Mouse (Mus musculus): ENCODE data around the gene Qsox2. TPM values are rescaled to one million over a fixed set of nuclear protein-coding genes. Genes with fewer than 3 reads are reported as not detected.

The Qsox2 gene
- 11.8 and 15.6 TPM in 2 replicates for polyA plus RNA-seq (2014; fragmentation: Nextera tagmentation; extraction: Ambion mirVana)

- peak; percentile 81 for ATAC-seq (replicated peaks; ENCODE audit: insufficient number of reproducible peaks, low FRiP score, low TSS enrichment)
- no peaks in the 10 kb centered on the region for H3K9me3 ChIP-seq (replicated peaks; ENCODE audit: control insufficient read depth, low read length)
Measured at GRCm38 (mm10) chr2:26237290-26237782, at the start of gene Qsox2. TSS of gene Qsox2 (minus strand) at chr2:26237525.

DNA sequence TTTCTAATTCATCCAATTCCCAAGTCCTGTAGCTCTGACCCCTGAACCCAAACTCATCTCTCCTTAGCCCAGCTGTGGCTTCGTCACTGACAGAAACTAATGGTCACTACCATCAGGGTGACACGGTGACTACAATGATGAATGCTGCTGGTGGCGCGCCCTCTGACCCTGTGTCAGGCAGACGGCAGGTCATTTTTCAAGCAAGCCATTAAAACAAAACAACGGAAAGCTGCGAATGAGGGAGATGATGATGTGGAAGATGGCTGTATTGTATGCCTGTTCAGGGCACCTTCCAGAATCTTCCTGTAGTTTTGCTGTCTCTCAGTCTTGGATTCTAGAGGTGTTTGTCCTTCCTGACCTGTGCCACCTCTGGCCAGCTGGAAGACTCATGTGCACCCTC is 49.1 kb upstream of the Qsox2 start:
- no peaks in the 10 kb centered on the region for H3K27me3 ChIP-seq (ENCODE audit: control insufficient read depth, insufficient read depth, low read length)
- WGBS (ENCODE audit: insufficient replicate concordance) = 72% methylated on average over 7 of the region's 7 CpGs
- H3K36me3 ChIP-seq (ENCODE audit: control insufficient read depth, insufficient read depth, low read length) = no peaks in the 10 kb centered on the region
- no peak overlapping the region for H3K4me2 ChIP-seq
- H3K27ac ChIP-seq (ENCODE audit: low read depth, low read length) = no peak overlapping the region
- no peak overlapping the region for H3K9ac ChIP-seq (ENCODE audit: low read depth, low read length)
- no peak overlapping the region for H3K4me3 ChIP-seq (ENCODE audit: low read depth, low read length)
- no peaks in the 10 kb centered on the region for H3K4me1 ChIP-seq (ENCODE audit: control insufficient read depth, insufficient read depth, low read length)
- H3K9me3 ChIP-seq (replicated peaks; ENCODE audit: control insufficient read depth, low read length) = no peaks in the 10 kb centered on the region
- ATAC-seq (replicated peaks; ENCODE audit: insufficient number of reproducible peaks, low FRiP score, low TSS enrichment) = no peak

More at GRCm38 (mm10) chr2:26237290-26237782, at the start of gene Qsox2:
- H3K9ac ChIP-seq (ENCODE audit: low read depth, low read length) = peak within 1 kb of the TSS; percentile 92
- peak within 1 kb of the TSS; percentile 73 for H3K27ac ChIP-seq (ENCODE audit: low read depth, low read length)
- H3K4me1 ChIP-seq (ENCODE audit: control insufficient read depth, insufficient read depth, low read length) = peaks cover 21% of the 10 kb centered on the region
- 2% methylated on average over 36 of the region's 36 CpGs for WGBS (ENCODE audit: insufficient replicate concordance)
- no peaks in the 10 kb centered on the region for H3K36me3 ChIP-seq (ENCODE audit: control insufficient read depth, insufficient read depth, low read length)
- H3K4me2 ChIP-seq = peak within 1 kb of the TSS; percentile 93
- no peaks in the 10 kb centered on the region for H3K27me3 ChIP-seq (ENCODE audit: control insufficient read depth, insufficient read depth, low read length)
- H3K4me3 ChIP-seq (ENCODE audit: low read depth, low read length) = peak within 1 kb of the TSS; percentile 94

DNA sequence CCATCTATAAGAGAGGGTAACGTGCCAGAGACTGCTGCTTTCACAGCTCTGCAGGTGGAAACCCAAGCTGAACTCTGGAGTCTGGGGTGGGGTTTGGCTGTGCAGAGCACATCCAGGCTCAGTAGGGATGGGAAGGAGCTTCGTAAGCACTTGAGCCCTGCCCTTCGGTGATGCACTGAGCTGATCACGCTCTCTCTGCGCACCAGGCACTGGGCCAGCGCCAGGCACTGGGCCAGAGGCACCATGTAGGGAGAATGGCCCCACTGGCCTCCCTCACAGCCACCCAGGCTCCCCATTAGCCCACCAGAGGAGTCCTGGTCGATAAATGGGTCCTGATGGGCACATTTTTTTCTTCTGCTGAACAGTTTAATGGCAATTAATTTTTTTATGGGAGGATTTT is 48.5 kb upstream of the Qsox2 start:
- Histone ChIP-seq H3K4me3 (ENCODE audit: low read depth, low read length) (no peak overlapping the region), H3K4me2 (no peak overlapping the region), H3K4me1 (ENCODE audit: control insufficient read depth, insufficient read depth, low read length) (no peaks in the 10 kb centered on the region), H3K9ac (ENCODE audit: low read depth, low read length) (no peak overlapping the region), H3K36me3 (ENCODE audit: control insufficient read depth, insufficient read depth, low read length) (no peaks in the 10 kb centered on the region), H3K9me3 (replicated peaks; ENCODE audit: control insufficient read depth, low read length) (no peaks in the 10 kb centered on the region), H3K27ac (ENCODE audit: low read depth, low read length) (no peak overlapping the region), H3K27me3 (ENCODE audit: control insufficient read depth, insufficient read depth, low read length) (peaks cover 5% of the 10 kb centered on the region; the same call in 1 of the 2 replicates)
- 67% methylated on average over 7 of the region's 7 CpGs for WGBS (ENCODE audit: insufficient replicate concordance)
- ATAC-seq (replicated peaks; ENCODE audit: insufficient number of reproducible peaks, low FRiP score, low TSS enrichment) = no peak

DNA sequence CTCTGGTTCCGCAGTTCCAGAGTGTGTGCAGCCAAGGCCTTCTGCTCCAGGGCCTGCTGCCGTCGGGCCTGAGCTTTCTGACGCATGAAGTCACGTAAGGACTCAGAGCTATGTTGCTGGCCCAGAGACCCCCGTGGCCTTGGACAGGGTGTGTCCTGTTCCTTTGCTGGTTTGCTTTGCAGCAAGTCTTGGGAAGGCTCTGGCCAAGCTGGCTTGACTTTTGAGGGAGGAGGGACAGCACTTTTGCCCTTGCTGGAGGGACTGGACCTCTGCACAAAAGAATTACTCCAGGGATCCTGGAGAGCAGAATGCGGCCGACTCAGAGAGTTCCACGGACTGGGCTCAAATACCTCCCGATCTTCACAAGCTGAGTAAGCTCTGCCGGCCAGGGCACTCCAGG is 43.3 kb upstream of the Qsox2 start:
- WGBS (ENCODE audit: insufficient replicate concordance) = 78% methylated on average over 11 of the region's 11 CpGs

DNA sequence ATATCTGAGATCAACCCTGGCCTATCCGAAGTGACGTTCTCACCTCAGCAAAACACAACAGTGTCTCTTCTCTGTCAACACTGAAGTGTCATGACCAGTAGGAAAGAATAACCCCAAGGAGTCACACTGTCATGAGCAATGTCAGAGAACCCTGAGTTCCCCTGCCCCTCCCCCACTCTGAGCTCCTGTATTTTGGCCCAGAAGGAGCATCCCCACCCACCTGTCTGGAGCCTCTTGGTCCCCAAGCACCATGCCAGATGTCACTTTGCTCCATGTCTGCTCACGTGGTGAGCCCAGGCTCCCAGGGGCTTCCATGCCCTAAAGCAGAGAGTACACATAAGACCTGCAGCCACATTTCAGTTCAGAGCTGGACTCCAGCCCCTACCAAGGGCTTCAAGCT is 42.4 kb upstream of the Qsox2 start:
- H3K36me3 ChIP-seq (ENCODE audit: control insufficient read depth, insufficient read depth, low read length) = no peaks in the 10 kb centered on the region
- H3K9ac ChIP-seq (ENCODE audit: low read depth, low read length) = no peak overlapping the region
- H3K4me3 ChIP-seq (ENCODE audit: low read depth, low read length) = no peak overlapping the region
- no peak overlapping the region for H3K27ac ChIP-seq (ENCODE audit: low read depth, low read length)
- no peaks in the 10 kb centered on the region for H3K4me1 ChIP-seq (ENCODE audit: control insufficient read depth, insufficient read depth, low read length)
- no peak for ATAC-seq (replicated peaks; ENCODE audit: insufficient number of reproducible peaks, low FRiP score, low TSS enrichment)
- H3K9me3 ChIP-seq (replicated peaks; ENCODE audit: control insufficient read depth, low read length) = no peaks in the 10 kb centered on the region
- H3K27me3 ChIP-seq (ENCODE audit: control insufficient read depth, insufficient read depth, low read length) = peaks cover 5% of the 10 kb centered on the region; the same call in 1 of the 2 replicates
- H3K4me2 ChIP-seq = no peak overlapping the region
- WGBS (ENCODE audit: insufficient replicate concordance) = 76% methylated on average over 3 of the region's 3 CpGs

More for the DNA sequence above, 43.3 kb upstream of the Qsox2 start:
- no peak overlapping the region for H3K4me2 ChIP-seq
- H3K36me3 ChIP-seq (ENCODE audit: control insufficient read depth, insufficient read depth, low read length) = no peaks in the 10 kb centered on the region
- H3K27ac ChIP-seq (ENCODE audit: low read depth, low read length) = no peak overlapping the region
- H3K4me3 ChIP-seq (ENCODE audit: low read depth, low read length) = no peak overlapping the region
- no peak overlapping the region for H3K9ac ChIP-seq (ENCODE audit: low read depth, low read length)
- H3K27me3 ChIP-seq (ENCODE audit: control insufficient read depth, insufficient read depth, low read length) = peaks cover 5% of the 10 kb centered on the region; the same call in 1 of the 2 replicates
- ATAC-seq (replicated peaks; ENCODE audit: insufficient number of reproducible peaks, low FRiP score, low TSS enrichment) = no peak
- H3K9me3 ChIP-seq (replicated peaks; ENCODE audit: control insufficient read depth, low read length) = no peaks in the 10 kb centered on the region
- no peaks in the 10 kb centered on the region for H3K4me1 ChIP-seq (ENCODE audit: control insufficient read depth, insufficient read depth, low read length)

GRCm38 (mm10) chr2:26273611-26274010 is 36.3 kb upstream of the Qsox2 start:
- Histone ChIP-seq H3K4me2 (no peak overlapping the region), H3K27ac (ENCODE audit: low read depth, low read length) (no peak overlapping the region), H3K27me3 (ENCODE audit: control insufficient read depth, insufficient read depth, low read length) (no peaks in the 10 kb centered on the region; the same call in 1 of the 2 replicates), H3K4me1 (ENCODE audit: control insufficient read depth, insufficient read depth, low read length) (no peaks in the 10 kb centered on the region), H3K36me3 (ENCODE audit: control insufficient read depth, insufficient read depth, low read length) (no peaks in the 10 kb centered on the region), H3K9ac (ENCODE audit: low read depth, low read length) (no peak overlapping the region), H3K9me3 (replicated peaks; ENCODE audit: control insufficient read depth, low read length) (no peaks in the 10 kb centered on the region), H3K4me3 (ENCODE audit: low read depth, low read length) (no peak overlapping the region)
- WGBS (ENCODE audit: insufficient replicate concordance) = 18% methylated on average over 7 of the region's 7 CpGs
- no peak for ATAC-seq (replicated peaks; ENCODE audit: insufficient number of reproducible peaks, low FRiP score, low TSS enrichment)

GRCm38 (mm10) chr2:26268216-26268615 is 30.9 kb upstream of the Qsox2 start:
- Histone ChIP-seq H3K4me1 (ENCODE audit: control insufficient read depth, insufficient read depth, low read length) (no peaks in the 10 kb centered on the region), H3K4me3 (ENCODE audit: low read depth, low read length) (no peak overlapping the region), H3K27me3 (ENCODE audit: control insufficient read depth, insufficient read depth, low read length) (peaks cover 3% of the 10 kb centered on the region; the same call in 1 of the 2 replicates), H3K4me2 (no peak overlapping the region), H3K9me3 (replicated peaks; ENCODE audit: control insufficient read depth, low read length) (no peaks in the 10 kb centered on the region), H3K36me3 (ENCODE audit: control insufficient read depth, insufficient read depth, low read length) (no peaks in the 10 kb centered on the region), H3K9ac (ENCODE audit: low read depth, low read length) (no peak overlapping the region), H3K27ac (ENCODE audit: low read depth, low read length) (no peak overlapping the region)
- 61% methylated on average over 3 of the region's 3 CpGs for WGBS (ENCODE audit: insufficient replicate concordance)
- ATAC-seq (replicated peaks; ENCODE audit: insufficient number of reproducible peaks, low FRiP score, low TSS enrichment) = no peak

- no peaks in the 10 kb centered on the region for H3K4me1 ChIP-seq (ENCODE audit: control insufficient read depth, insufficient read depth, low read length)
- no peaks in the 10 kb centered on the region for H3K9me3 ChIP-seq (replicated peaks; ENCODE audit: control insufficient read depth, low read length)
- no peak overlapping the region for H3K4me3 ChIP-seq (ENCODE audit: low read depth, low read length)
- H3K27me3 ChIP-seq (ENCODE audit: control insufficient read depth, insufficient read depth, low read length) = peaks cover 3% of the 10 kb centered on the region; the same call in 1 of the 2 replicates
- 70% methylated on average over 10 of the region's 10 CpGs for WGBS (ENCODE audit: insufficient replicate concordance)
- H3K4me2 ChIP-seq = no peak overlapping the region
- no peak overlapping the region for H3K27ac ChIP-seq (ENCODE audit: low read depth, low read length)
- no peak for ATAC-seq (replicated peaks; ENCODE audit: insufficient number of reproducible peaks, low FRiP score, low TSS enrichment)
- H3K36me3 ChIP-seq (ENCODE audit: control insufficient read depth, insufficient read depth, low read length) = no peaks in the 10 kb centered on the region
- H3K9ac ChIP-seq (ENCODE audit: low read depth, low read length) = no peak overlapping the region
Measured at GRCm38 (mm10) chr2:26266066-26266742, 28.9 kb upstream of the Qsox2 start.

DNA sequence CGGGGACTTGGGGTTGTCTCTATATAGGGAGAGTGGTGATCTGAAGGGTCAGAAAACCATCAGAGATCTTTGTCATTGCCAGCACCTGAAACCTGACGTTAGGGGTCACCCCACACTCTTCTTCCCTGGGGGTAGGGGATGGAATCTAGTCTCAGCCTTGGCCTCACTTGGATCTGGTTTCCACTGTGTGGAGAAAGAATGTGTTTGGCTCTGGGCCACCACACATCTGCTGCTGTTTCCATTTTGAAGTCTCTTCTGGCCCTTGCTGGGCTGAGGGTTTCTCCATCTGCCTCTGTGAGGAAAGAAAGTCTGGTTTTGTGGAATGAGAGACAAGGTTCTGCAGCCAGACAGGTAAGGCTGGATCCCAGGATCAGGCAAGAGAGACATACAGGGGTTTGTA is 27.8 kb upstream of the Qsox2 start:
- no peaks in the 10 kb centered on the region for H3K9me3 ChIP-seq (replicated peaks; ENCODE audit: control insufficient read depth, low read length)
- 0 out of 2 replicates have a peak, but pooled peaks cover 3% of the 10 kb centered on the region for H3K27me3 ChIP-seq (ENCODE audit: control insufficient read depth, insufficient read depth, low read length)
- H3K4me1 ChIP-seq (ENCODE audit: control insufficient read depth, insufficient read depth, low read length) = no peaks in the 10 kb centered on the region
- no peak overlapping the region for H3K4me2 ChIP-seq
- WGBS (ENCODE audit: insufficient replicate concordance) = 69% methylated on average over 2 of the region's 2 CpGs
- no peak overlapping the region for H3K4me3 ChIP-seq (ENCODE audit: low read depth, low read length)
- H3K9ac ChIP-seq (ENCODE audit: low read depth, low read length) = no peak overlapping the region
- ATAC-seq (replicated peaks; ENCODE audit: insufficient number of reproducible peaks, low FRiP score, low TSS enrichment) = no peak
- H3K36me3 ChIP-seq (ENCODE audit: control insufficient read depth, insufficient read depth, low read length) = no peaks in the 10 kb centered on the region
- H3K27ac ChIP-seq (ENCODE audit: low read depth, low read length) = no peak overlapping the region
